In the genomic region with DNA sequence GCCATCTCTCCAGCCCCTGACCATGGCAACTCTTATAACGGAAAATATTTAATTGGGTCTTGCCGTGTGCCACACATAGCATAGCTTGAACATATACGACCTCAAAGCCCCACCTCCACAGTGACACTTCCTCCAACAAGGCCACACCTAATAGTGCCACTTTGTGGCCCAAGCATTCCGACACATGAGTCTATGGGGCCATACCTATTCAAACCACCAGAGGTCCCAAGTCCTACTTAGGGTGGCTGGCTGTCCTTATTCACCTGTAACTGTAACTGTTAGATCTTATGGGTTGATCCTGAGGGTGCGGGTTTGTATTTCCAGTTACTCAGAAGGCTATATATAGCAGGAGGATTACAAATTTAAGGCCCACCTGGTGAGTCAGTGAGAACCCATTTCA, we compare ENCODE assay signal across 10 mouse cellular contexts. TPM values are rescaled to one million over a fixed set of nuclear protein-coding genes. Genes with fewer than 3 reads are reported as not detected.
DNase-seq lines count a peak whose midpoint lies in the region; ATAC-seq lines count a peak whose summit lies in the region.
"Had no signal": no experiment of that assay in that cellular context is flagged by ENCODE, and none has a peak within 500 bp of the region (broad histone marks: within the 10 kb centered on the region; RNA-seq: fewer than 3 reads in every experiment).

No protein-coding gene starts in this region.

- ATAC-seq in embryonic facial prominence, embryonic 14.5 days (ENCODE audit: low read depth) = no peak
- ATAC-seq in megakaryocyte-erythroid progenitor cell, adult 5-6 weeks (replicated peaks; ENCODE audit: low FRiP score, low TSS enrichment, poor library complexity, severe bottlenecking) = peak; percentile 58

- DNase-seq in left cerebral cortex, postnatal 14 days (ENCODE audit: low spot score in 2 of 2) = peak; percentile 55 to 61
- no peak for DNase-seq in left cerebral cortex, postnatal 4 days
- DNase-seq in NIH3T3 (ENCODE audit: low read depth) = peak; percentile 57
- peak; percentile 22 for DNase-seq in embryonic facial prominence, embryonic 14.5 days (ENCODE audit: low spot score)
- no peak for DNase-seq in right cerebral cortex, postnatal 14 days
- no peak for DNase-seq in ovary, postnatal 36 days (ENCODE audit: low spot score)

- H3K36me3 ChIP-seq in embryonic facial prominence, embryonic 14.5 days (ENCODE audit: control insufficient read depth, insufficient read depth, low read length) = no peaks in the 10 kb centered on the region
- H3K36me3 ChIP-seq: embryonic facial prominence, embryonic 13.5 days; limb, embryonic 15.5 days had no signal

- 30% methylated on average over 5 of the region's 5 CpGs for WGBS in embryonic facial prominence, embryonic 14.5 days

- no peak overlapping the region for H3K4me3 ChIP-seq in embryonic facial prominence, embryonic 14.5 days (ENCODE audit: low read depth, low read length)
- H3K4me3 ChIP-seq: embryonic facial prominence, embryonic 13.5 days; limb, embryonic 15.5 days had no signal

- peaks cover 8% of the 10 kb centered on the region; the same call in 1 of the 2 replicates for H3K4me1 ChIP-seq in embryonic facial prominence, embryonic 14.5 days (ENCODE audit: control insufficient read depth, insufficient read depth, low read length)

- H3K27me3 ChIP-seq in embryonic facial prominence, embryonic 14.5 days (replicated peaks; ENCODE audit: control insufficient read depth, insufficient read depth, low read length) = no peaks in the 10 kb centered on the region; the same call in 1 of the 2 replicates

- H3K4me2 ChIP-seq in embryonic facial prominence, embryonic 14.5 days (ENCODE audit: low read depth, low read length) = no peak overlapping the region
- H3K4me2 ChIP-seq: embryonic facial prominence, embryonic 13.5 days; limb, embryonic 15.5 days had no signal

- intact Hi-C loops in left cerebral cortex, postnatal 14 days (cut with DNase I) = no loop called here
- intact Hi-C loops in left cerebral cortex, postnatal 4 days (cut with DNase I) = loop anchor here (5.0 kb wide), 1 partner anchor 49 kb away; the partner anchor contains the start of gene Trappc5

- no peaks in the 10 kb centered on the region for H3K9me3 ChIP-seq in embryonic facial prominence, embryonic 14.5 days (ENCODE audit: control insufficient read depth, low read length)
- H3K9me3 ChIP-seq: embryonic facial prominence, embryonic 13.5 days; limb, embryonic 15.5 days had no signal

- H3K27ac ChIP-seq in embryonic facial prominence, embryonic 14.5 days (replicated peaks; ENCODE audit: low read depth, low read length) = no peak overlapping the region
- H3K27ac ChIP-seq: embryonic facial prominence, embryonic 13.5 days; limb, embryonic 15.5 days had no signal

- H3K9ac ChIP-seq in embryonic facial prominence, embryonic 14.5 days (ENCODE audit: low read depth, low read length) = no peak overlapping the region
- H3K9ac ChIP-seq: embryonic facial prominence, embryonic 13.5 days; limb, embryonic 15.5 days had no signal

RNA-seq across cellular contexts. Expression of gene Pcp2, which starts 2.7 kb away (rescaled TPM):
- total RNA-seq in left cerebral cortex, postnatal 14 days (2021) = 1 to 10 TPM in 1 of 2 experiments, under 1 TPM in 1; 0.78 to 1.1 TPM
- 1 to 10 TPM in 1 of 2 experiments, not detected in 1; 1.0 TPM for total RNA-seq in left cerebral cortex, postnatal 4 days (2021)
- polyA plus RNA-seq in embryonic facial prominence, embryonic 14.5 days (2014; fragmentation: Nextera tagmentation; extraction: Ambion mirVana) = 0.17 and 0.31 TPM in 2 replicates
- not detected in 2 replicates for total RNA-seq in megakaryocyte-erythroid progenitor cell, adult 5-6 weeks (2014; fragmentation: Nextera tagmentation)
- total RNA-seq in megakaryocyte-erythroid progenitor cell, adult 5-6 weeks (2017) = not detected in 2 replicates

RNA-seq across cellular contexts. Expression of gene Stxbp2, which starts 2.7 kb away (rescaled TPM):
- total RNA-seq in left cerebral cortex, postnatal 14 days (2021) = 10 to 100 TPM; 39.2 to 50.8 TPM
- total RNA-seq in left cerebral cortex, postnatal 4 days (2021) = 10 to 100 TPM; 73.8 to 78.1 TPM
- polyA plus RNA-seq in embryonic facial prominence, embryonic 14.5 days (2014; fragmentation: Nextera tagmentation; extraction: Ambion mirVana) = 23.7 and 30.4 TPM in 2 replicates
- 141 and 196 TPM in 2 replicates for total RNA-seq in megakaryocyte-erythroid progenitor cell, adult 5-6 weeks (2014; fragmentation: Nextera tagmentation)
- 49.2 and 49.8 TPM in 2 replicates for total RNA-seq in megakaryocyte-erythroid progenitor cell, adult 5-6 weeks (2017)

RNA-seq across cellular contexts. Expression of gene Pet100, which starts 6.7 kb away (rescaled TPM):
- total RNA-seq in left cerebral cortex, postnatal 14 days (2021) = 10 to 100 TPM; 88.1 to 92.9 TPM
- total RNA-seq in left cerebral cortex, postnatal 4 days (2021) = 10 to 100 TPM; 60.0 to 63.3 TPM
- polyA plus RNA-seq in embryonic facial prominence, embryonic 14.5 days (2014; fragmentation: Nextera tagmentation; extraction: Ambion mirVana) = 84.2 and 97.1 TPM in 2 replicates
- 59.9 and 94.7 TPM in 2 replicates for total RNA-seq in megakaryocyte-erythroid progenitor cell, adult 5-6 weeks (2014; fragmentation: Nextera tagmentation)
- total RNA-seq in megakaryocyte-erythroid progenitor cell, adult 5-6 weeks (2017) = 152 and 217 TPM in 2 replicates

RNA-seq across cellular contexts. Expression of gene Xab2, which starts 6.9 kb away (rescaled TPM):
- 10 to 100 TPM; 32.7 to 34.4 TPM for total RNA-seq in left cerebral cortex, postnatal 14 days (2021)
- total RNA-seq in left cerebral cortex, postnatal 4 days (2021) = 10 to 100 TPM; 38.5 to 38.8 TPM
- 41.3 and 47.0 TPM in 2 replicates for polyA plus RNA-seq in embryonic facial prominence, embryonic 14.5 days (2014; fragmentation: Nextera tagmentation; extraction: Ambion mirVana)
- total RNA-seq in megakaryocyte-erythroid progenitor cell, adult 5-6 weeks (2014; fragmentation: Nextera tagmentation) = 45.6 and 55.5 TPM in 2 replicates
- 44.9 and 53.9 TPM in 2 replicates for total RNA-seq in megakaryocyte-erythroid progenitor cell, adult 5-6 weeks (2017)

RNA-seq across cellular contexts. Expression of gene Retn, which starts 27.6 kb away (rescaled TPM):
- total RNA-seq in left cerebral cortex, postnatal 14 days (2021) = under 1 TPM; 0.42 to 0.53 TPM
- total RNA-seq in left cerebral cortex, postnatal 4 days (2021) = under 1 TPM; 0.76 to 0.91 TPM
- 1.3 TPM in 1 of 2 replicates, not detected in the other for polyA plus RNA-seq in embryonic facial prominence, embryonic 14.5 days (2014; fragmentation: Nextera tagmentation; extraction: Ambion mirVana)
- total RNA-seq in megakaryocyte-erythroid progenitor cell, adult 5-6 weeks (2014; fragmentation: Nextera tagmentation) = not detected in 2 replicates
- total RNA-seq in megakaryocyte-erythroid progenitor cell, adult 5-6 weeks (2017) = not detected in 2 replicates
- polyA plus RNA-seq: embryonic facial prominence, embryonic 13.5 days; limb, embryonic 15.5 days; stomach, embryonic 14.5 days had no signal

Comparison
In these comparisons a context has a peak if more than half of its experiments do, and no peak if none do; other contexts are left out.
1. DNase-seq: peak in left cerebral cortex, postnatal 14 days (2 of 2), NIH3T3 (single experiment) and embryonic facial prominence, embryonic 14.5 days (single experiment); none in left cerebral cortex, postnatal 4 days (single experiment), right cerebral cortex, postnatal 14 days (single experiment) and ovary, postnatal 36 days (single experiment).